Mouse (Mus musculus): ENCODE data around the gene Ksr1.

Gene Ksr1

GRCm38 (mm10) chr11:79094727-79095126 lies 51.5 kb downstream of the Ksr1 start:
- no peak for DNase-seq (ENCODE audit: low read depth, low spot score)

- no peak for DNase-seq (ENCODE audit: low read depth, low spot score)
Observed at GRCm38 (mm10) chr11:79093986-79094695, 52.1 kb downstream of the Ksr1 start.

DNA sequence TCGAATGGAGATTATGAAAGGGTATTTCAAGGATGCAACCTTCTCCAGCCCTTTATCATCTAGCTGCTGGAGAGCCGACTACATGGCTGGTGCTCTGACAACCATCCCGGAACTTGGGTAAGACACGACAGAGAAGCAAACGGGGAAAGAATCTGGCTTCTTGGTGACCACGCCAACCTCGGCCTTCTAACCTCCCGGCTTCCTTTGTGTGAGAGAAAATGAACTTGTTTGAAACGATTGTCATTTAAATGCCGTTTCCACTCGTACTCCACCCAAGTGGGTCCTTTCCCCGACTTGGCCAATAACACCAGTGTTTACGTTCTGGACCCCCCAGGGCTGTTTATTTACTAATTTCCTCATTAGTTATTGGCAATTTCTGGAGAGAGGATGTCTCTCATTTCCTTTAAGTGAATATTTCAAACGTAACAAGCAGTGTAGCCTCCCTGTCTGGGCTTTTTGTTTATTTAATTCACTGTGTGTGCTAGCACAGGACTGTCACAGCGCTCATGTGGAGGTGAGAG lies 52.8 kb downstream of the Ksr1 start:
- no peak for DNase-seq (ENCODE audit: low read depth, low spot score)

- no peak for DNase-seq (ENCODE audit: low read depth, low spot score)
Observed at GRCm38 (mm10) chr11:79092802-79093201, 53.4 kb downstream of the Ksr1 start.

DNA sequence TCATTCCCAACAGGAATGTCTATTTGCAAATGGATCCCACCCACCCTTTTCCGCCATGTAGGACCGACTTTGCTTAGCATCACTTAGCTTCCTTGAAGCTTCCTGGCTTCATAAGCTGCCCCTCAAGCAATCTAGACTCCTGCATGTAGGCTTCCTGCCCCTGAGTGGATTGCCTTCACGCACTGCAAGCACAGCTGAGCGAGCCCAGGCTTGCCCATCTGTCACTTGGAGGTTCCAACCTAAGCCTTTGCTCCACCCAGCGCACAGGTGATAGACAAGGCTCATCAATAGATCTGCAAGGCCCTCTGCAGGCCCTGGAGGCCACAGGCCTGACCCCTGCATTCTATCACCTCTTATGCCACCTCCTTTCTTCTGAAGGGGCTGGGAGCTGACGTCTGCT lies 54.0 kb downstream of the Ksr1 start:
- no peak for DNase-seq (ENCODE audit: low read depth, low spot score)

DNA sequence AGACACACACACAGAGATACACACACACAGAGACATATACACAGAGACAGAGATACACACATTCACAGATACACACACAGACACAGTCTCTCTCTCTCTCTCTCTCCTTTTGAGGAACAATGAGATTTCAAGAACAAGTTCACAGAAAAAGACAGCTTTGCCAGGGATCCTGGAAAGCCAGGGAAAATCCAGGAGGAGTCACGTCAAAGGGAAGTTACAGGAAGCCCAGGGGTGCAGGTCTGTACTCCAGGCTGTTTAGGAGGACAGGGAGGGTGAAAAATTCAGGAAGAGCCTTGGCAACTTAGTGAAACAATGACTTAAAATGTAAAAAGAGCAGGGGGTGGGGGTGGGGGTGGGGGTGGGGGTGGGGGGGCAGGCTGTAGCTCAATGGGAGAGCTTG lies 56.5 kb downstream of the Ksr1 start:
- no peak for DNase-seq (ENCODE audit: low read depth, low spot score)

DNA sequence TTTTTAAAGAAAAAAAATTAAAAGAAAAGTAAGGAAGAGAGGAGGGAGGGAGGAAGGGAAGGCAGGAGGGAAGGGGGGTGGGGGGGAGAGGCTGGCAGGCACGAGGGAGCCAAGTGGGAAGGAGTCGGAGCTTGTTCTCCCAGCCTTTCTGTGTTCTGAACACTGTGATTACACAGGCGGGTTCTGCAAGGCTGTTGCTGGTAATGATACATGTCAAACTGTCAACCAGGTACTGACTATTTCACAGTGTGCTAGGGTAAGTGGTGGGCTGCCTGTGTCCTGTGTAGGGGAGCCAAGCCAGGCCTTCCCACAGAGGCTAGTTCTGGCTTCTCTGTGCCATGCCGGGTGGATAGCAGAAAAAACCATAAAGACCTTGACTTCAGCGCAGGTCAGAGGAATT lies 57.2 kb downstream of the Ksr1 start:
- DNase-seq (ENCODE audit: low read depth, low spot score) = no peak

DNA sequence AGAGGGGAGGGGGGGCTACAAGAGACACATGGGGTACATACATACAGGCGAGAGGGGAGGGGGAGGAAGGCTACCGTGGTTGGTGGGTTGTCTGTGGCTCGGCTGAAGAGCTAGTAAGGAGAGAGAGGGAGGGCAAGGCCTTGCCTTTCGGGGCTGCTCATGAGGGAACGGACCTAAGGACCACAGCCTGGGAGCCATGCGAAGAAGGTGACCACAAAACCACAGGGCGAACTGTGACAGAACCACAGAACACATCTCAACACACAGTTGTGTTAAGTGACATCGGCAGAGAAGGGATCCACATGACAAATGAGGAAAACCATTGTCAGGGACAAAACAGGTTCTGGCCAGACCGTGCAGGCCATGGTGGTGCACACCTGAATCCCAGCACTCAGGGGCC lies 57.9 kb downstream of the Ksr1 start:
- DNase-seq (ENCODE audit: low read depth, low spot score) = no peak

DNA sequence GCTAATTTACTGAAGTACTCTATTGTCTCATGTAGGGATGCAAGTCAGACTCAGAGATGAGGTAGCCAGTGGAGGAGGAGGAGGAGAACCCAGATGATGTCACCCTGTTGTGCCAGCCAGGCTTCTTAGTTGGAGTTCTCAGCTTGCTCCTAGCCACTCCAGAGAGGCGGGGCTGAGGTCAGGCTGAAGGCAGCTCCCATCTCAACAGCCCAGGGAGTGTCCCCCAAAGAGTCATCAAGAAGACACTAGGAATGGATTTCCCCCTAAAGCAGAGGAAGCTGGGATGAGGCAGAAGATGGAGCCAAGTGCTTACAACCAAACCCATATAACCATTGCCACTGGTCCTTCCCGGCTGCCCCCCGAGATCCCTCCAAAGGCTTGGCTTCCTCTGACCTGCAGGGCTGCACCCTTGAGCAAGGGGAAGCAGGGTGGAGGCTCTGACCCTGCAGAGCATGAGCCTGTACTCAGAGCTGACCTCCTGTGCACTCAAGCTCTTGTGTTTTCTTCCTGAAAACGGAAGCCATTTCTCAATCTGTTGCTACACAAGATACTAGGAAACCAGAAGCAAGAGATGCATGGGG lies 58.4 kb downstream of the Ksr1 start:
- no peak for DNase-seq (ENCODE audit: low read depth, low spot score)

GRCm38 (mm10) chr11:79086787-79087186 lies 59.4 kb downstream of the Ksr1 start:
- no peak for DNase-seq (ENCODE audit: low read depth, low spot score)

GRCm38 (mm10) chr11:79085059-79085458 lies 61.1 kb downstream of the Ksr1 start:
- DNase-seq (ENCODE audit: low read depth, low spot score) = no peak

DNA sequence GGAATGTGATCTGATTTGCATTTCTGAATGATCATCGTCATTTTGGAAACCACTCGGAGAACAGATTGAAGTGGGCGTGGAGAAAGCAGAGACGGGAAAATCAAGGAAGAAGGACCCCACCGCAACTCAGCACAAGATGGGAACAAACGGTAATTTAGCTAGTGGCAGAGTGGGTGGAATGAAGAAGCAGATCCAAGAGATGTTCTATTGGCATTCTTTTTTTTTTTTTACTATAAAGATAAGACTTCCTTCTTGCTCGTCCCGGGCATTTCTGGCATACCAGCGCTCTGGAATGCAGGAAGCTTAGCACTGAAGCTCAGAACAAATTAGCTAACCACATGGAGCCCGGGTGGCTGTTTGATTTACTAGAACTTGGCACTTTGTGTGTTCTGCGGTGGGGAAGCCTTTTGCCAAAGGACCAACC lies 63.2 kb downstream of the Ksr1 start:
- no peak for DNase-seq (ENCODE audit: low read depth, low spot score)

GRCm38 (mm10) chr11:79080965-79081891 lies 65.0 kb downstream of the Ksr1 start:
- no peak for DNase-seq (ENCODE audit: low read depth, low spot score)

DNA sequence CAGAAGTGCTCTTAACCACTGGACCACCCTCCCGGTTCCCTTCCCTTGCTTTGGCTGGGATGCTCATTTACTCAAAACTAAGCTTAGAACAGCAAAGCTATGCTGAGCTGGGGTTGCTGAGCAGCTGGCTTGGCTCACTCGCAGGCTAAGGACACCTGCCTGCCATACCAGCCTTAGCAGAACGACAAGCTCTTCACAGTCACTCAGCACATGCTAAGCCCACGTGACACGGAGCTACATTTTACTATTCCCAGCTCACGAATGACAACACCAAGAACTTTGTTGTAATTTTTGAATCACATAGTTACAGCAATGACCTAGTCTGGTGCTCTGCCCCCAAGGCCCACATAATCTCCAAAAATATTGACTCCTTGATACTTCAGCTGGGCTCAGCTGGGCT lies 66.1 kb downstream of the Ksr1 start:
- DNase-seq (ENCODE audit: low read depth, low spot score) = no peak

DNA sequence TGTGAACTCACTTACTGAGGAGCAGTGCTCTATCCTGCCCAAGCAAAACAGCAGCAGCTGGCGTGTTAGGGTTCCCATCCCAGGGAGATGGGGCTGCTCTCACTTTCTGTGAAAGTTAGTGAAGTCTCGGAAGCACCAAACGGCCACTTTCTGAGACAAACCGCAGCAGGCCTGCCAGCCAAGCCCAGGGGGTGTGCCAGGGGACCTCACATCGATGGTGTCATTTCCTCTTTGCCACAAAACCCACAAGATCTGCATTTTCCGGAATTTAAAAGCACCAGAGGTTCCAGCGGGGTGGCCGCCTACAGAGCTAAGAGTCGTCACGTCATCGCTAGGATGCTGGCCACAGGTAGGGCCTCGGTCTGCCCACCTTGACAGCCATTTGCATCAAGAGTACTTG lies 69.7 kb downstream of the Ksr1 start:
- no peak for DNase-seq (ENCODE audit: low read depth, low spot score)

DNA sequence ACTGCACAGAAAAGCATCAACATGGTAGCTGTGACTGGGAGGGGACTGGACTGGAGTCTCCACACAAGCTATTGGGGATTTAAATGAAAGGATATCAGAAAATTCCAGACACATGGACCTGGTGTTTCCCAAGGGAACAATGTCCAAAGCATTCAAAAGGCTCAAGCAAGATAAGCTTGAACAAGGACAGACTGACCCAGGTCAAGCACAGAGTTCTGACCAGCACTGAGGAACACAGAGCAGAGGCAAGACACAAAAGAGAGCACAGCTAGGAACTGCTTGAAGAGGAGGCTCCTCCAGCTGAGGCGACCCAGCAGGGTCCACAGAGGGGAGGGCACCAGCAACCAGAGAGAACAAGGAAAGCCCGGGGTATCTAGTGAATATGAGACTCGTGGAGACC lies 71.2 kb downstream of the Ksr1 start:
- no peak for DNase-seq (ENCODE audit: low read depth, low spot score)

DNA sequence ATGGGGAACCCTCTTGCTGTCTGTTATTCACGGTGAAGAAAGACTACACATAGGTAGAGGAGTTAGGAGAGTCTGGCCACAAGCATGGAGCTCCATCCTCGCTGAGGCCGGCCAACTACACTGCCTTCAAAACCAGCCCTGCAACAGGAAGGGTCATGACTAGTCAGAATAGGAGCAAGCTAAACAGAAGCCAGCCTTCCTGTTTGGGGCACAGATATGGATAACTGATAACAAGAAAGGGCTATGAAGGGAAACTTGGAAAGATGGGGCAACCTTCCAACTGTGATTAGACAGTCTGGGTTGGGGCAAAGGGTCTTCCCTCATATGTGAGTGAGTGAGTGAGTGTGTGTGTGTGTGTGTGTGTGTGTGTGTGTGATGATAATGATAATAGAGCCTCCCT lies 71.6 kb downstream of the Ksr1 start:
- DNase-seq (ENCODE audit: low read depth, low spot score) = no peak

DNA sequence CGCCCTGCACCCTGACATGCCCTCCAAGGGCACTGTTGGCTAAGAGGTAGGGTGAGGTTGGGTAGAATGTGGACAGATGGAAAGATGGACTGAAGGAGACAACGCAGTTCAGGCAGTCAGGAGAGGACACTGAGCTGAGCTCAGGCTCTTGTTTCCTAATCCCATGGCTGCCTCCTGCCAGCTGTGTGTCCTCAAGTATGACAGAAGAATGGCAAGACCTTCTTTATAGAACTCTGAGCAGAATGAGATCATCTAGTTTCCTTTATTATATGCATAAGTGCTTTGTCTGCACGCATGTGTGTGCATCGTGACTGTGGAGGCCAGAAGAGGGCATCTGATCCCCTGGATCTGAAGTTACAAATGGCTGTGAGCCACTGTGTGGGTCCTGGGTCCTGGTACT lies 72.6 kb downstream of the Ksr1 start:
- no peak for DNase-seq (ENCODE audit: low read depth, low spot score)

DNA sequence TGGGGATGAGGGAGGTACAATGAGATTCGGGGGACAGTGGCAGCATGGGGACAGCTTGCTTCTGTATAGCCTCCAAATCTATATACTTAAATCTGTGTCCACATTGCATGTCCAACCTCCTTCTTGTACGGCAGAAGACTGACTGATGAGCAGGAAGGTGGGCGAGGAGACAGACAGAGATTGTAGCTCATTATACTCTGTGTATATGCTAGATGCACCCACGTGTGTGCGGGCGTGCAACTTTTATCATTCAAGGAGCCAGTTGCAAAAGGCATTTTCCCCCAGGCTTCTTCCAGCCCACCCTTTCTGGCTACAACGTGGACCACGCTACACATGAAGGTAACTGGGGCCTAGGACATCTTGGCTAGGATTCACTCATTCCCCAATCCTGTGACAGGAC lies 74.1 kb downstream of the Ksr1 start:
- DNase-seq (ENCODE audit: low read depth, low spot score) = no peak

DNA sequence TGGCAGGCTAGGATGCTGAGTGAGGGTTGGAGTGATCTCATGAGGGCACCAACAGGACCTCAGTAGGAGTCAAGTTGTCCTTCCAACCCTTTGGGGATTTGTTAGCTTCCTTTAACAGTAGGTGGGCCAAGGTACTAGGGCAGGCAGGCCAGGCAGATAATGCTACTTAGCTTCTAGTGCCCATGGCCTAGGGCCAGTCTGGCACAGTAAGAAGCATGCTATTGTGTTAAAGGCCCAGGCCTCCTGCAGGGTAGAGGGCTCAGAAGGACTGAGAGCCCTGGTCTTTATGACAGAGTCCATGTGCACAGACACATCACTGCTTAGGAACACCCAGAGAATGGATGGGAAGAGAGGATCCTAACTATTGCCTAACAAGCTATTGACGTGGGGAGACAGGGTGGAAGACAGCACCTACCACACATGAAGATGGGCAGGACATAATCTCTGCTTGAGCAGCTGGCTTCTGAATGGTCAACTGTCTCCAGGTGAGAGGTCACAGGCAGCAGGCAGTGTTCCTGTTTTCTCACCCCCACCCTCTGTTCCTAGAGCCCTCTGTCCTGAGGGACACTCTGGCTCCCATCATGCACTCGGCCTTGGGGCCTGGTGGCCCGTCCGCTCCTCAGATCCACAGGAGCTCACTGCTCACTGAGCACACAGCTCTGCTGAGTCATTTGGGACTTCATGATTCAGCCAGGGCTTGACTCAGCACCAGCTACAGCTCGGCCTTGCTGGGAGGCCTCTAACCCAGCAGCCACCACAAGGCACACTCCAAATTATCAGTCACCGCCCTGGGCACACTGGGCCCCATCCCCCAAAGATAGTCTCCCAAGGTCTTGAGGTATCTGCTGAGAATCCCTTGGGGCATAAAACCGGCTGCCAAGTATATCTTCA lies 74.9 kb downstream of the Ksr1 start:
- no peak for DNase-seq (ENCODE audit: low read depth, low spot score)

- no peak for DNase-seq (ENCODE audit: low read depth, low spot score)
Observed at GRCm38 (mm10) chr11:79069453-79070153, 76.6 kb downstream of the Ksr1 start.

Data from embryo, embryonic 11.5 days (tissue).